Mouse (Mus musculus) ES-E14 (cell line): ENCODE data around the gene Dnajb14. TPM values are rescaled to one million over a fixed set of nuclear protein-coding genes. Genes with fewer than 3 reads are reported as not detected.
A peak's percentile ranks its signal among the peaks of the same experiment; 100 is the strongest.

Experiments used
- DNase-seq: peaks from one replicate; pipeline ENCODE4 v3.0.0-alpha.2; 2013; ENCODE audit warnings: low read depth, low spot score
- H3K27ac ChIP-seq: 2 replicates; pipeline ENCODE4 v1.5.1; 2012; ENCODE audit warnings: low read depth, mild to moderate bottlenecking, low read length, moderate library complexity, mixed read lengths; ENCODE audit not compliant: poor library complexity, insufficient read depth, severe bottlenecking
- H3K36me3 ChIP-seq: 2 replicates; pipeline ENCODE4 v1.6.1; 2012; ENCODE audit warnings: mild to moderate bottlenecking, low read length, moderate library complexity, mixed read lengths; ENCODE audit not compliant: control insufficient read depth, poor library complexity, insufficient read depth, severe bottlenecking
- H3K4me1 ChIP-seq, 2 experiments: fragments of 150-350 bp in 1 of 2; sonication (generic) in 1 of 2; 2 replicates each; pipeline ENCODE4 v1.6.1; 2012; ENCODE audit warnings: low read length in 2 of 2, mild to moderate bottlenecking in 1 of 2, mixed read lengths in 1 of 2; ENCODE audit not compliant: control insufficient read depth in 2 of 2, insufficient read depth in 2 of 2, poor library complexity in 1 of 2
- H3K4me3 ChIP-seq, 2 experiments: fragments of 150-350 bp in 1 of 2; sonication (generic) in 1 of 2; 2 replicates each; pipeline ENCODE4 v1.5.1; 2012; ENCODE audit warnings: low read length in 2 of 2, low read depth in 1 of 2, mild to moderate bottlenecking in 1 of 2, mixed read lengths in 1 of 2; ENCODE audit not compliant: insufficient read depth in 1 of 2, poor library complexity in 1 of 2, severe bottlenecking in 1 of 2
- H3K9ac ChIP-seq: 2 replicates; pipeline ENCODE4 v1.6.1; 2012; ENCODE audit warnings: low read depth, mild to moderate bottlenecking, low read length, mixed read lengths; ENCODE audit not compliant: poor library complexity, insufficient read depth, severe bottlenecking
- H3K9me3 ChIP-seq: fragments of 150-350 bp; sonication (generic); 2 replicates; pipeline ENCODE4 v1.6.1; 2012; ENCODE audit warnings: low read depth, mild to moderate bottlenecking, low read length; ENCODE audit not compliant: control insufficient read depth, insufficient read depth
- CHD2 ChIP-seq: IDR thresholded peaks from 2 replicates; pipeline ENCODE4 v1.6.1; 2014; ENCODE audit warnings: mild to moderate bottlenecking, low read depth, low read length, inconsistent platforms
- HCFC1 ChIP-seq: IDR thresholded peaks from 2 replicates; pipeline ENCODE4 v1.6.1; 2012; ENCODE audit warnings: low read length, inconsistent platforms, borderline replicate concordance; ENCODE audit not compliant: insufficient read depth
- MAFK ChIP-seq: IDR thresholded peaks from 2 replicates; pipeline ENCODE4 v1.6.1; 2014; ENCODE audit warnings: mild to moderate bottlenecking, low read depth, low read length, inconsistent platforms; ENCODE audit not compliant: insufficient read depth
- ZC3H11A ChIP-seq: IDR thresholded peaks from 2 replicates; pipeline ENCODE4 v1.6.1; 2012; ENCODE audit warnings: low read depth, mild to moderate bottlenecking, inconsistent platforms, low read length, borderline replicate concordance
- ZNF384 ChIP-seq: IDR thresholded peaks from 2 replicates; pipeline ENCODE4 v1.6.1; 2012; ENCODE audit warnings: low read depth, low read length, inconsistent platforms
- in situ Hi-C, 2 experiments: fragments of 600-800 bp; cut with MboI; formaldehyde crosslinking; loops; one replicate each; pipeline ENCODE4 v1.15.1; 2025; ENCODE audit warnings: low sequenced_read_pairs in 2 of 2, inconsistent platforms in 1 of 2; ENCODE audit not compliant: unreplicated experiment in 2 of 2
- total RNA-seq: library from RNA; depleted of rRNA; stranded (reverse); fragments of 300-350 nt; gene quantifications from 2 replicates; pipeline ENCODE4 v1.2.3, GENCODE M21; 2012

Dnajb14 gene
- total RNA-seq, 1 experiment = 5.1 TPM

DNA sequence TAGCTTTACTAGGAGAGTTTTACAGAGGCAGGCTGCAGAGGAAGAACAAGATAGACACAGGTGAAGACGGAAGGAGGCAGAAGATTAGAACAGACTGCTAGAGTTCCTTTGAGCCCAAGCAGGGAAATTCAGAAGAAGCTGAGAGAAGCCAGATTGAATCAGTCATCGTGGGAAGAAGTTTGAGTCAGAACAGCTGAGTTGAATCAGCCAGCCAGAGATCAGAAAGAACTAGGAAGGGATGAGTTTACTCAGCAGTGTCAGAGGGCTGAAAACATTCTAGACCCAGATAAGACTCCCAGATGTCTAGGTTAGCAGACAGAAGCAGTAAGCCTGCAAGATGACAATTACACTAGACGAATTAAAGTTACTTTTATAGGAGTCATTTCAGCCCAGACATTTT, 66.5 kb downstream of the Dnajb14 start:
- Histone ChIP-seq H3K36me3 (peaks cover 3% of the 10 kb centered on the region), H3K27ac (no peak overlapping the region), H3K9ac (no peak overlapping the region), H3K9me3 (no peaks in the 10 kb centered on the region), H3K4me1 (peaks cover 0 to 3% of the 10 kb centered on the region in 2 experiments; a peak in 1 of 4 replicates), H3K4me3 (no peak overlapping the region)
- no peak for DNase-seq
- TF ChIP-seq HCFC1 (no peak), MAFK (no peak), CHD2 (no peak), ZNF384 (no peak)
- in situ Hi-C loops = no loop called here

DNA sequence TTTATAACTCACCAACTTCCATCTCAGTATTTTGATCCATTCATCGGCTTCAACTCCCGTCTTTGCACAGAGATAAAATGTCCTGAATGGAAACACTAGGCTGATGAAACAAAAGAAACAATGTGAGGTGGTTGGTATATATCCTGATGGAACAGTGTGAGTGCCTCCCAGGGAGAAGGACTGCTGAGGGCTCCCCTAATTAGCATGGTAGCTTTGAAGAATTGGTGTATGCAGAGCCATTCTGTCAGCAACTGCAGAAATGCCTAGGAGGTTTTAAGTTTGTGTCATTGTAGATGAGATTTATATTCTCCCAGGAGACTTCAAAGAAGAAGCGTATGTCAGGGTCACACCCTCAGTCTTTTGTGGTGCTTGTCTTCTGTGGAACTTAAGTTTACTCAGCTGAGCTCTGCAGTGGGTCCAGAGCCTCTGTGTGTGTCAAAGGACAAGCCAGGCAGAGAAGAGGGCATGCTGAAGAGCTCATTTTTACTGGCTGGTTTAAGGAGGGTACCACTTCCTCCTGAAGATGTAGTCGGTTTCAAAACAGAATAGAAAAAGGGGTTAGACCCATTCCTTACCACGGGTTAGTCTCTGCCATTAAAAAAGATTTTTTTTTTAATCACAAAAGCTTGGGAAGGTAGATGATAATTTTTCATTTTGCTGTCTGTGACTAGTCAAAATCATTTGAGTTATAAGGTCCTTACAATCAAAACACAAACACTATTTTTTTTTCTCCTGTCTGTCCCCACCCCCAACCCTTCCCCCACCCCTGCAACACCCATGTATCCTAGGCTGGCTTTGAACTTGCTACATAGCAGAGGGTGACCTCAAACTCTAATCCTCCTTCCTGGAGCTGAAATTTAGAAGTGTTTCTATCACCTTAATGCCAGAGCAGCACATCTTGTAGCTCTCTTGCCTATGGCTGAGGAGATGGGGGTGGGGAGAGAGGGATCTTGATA, 68.4 kb downstream of the Dnajb14 start:
- DNase-seq = no peak
- Histone ChIP-seq H3K27ac (no peak overlapping the region), H3K4me3 (no peak overlapping the region), H3K36me3 (peaks cover 2% of the 10 kb centered on the region), H3K9ac (no peak overlapping the region), H3K4me1 (peaks cover 0 to 3% of the 10 kb centered on the region in 2 experiments; a peak in 1 of 4 replicates), H3K9me3 (no peaks in the 10 kb centered on the region)
- in situ Hi-C loops = no loop called here
- TF ChIP-seq ZNF384 (no peak), MAFK (no peak), ZC3H11A (no peak), CHD2 (no peak), HCFC1 (no peak)

DNA sequence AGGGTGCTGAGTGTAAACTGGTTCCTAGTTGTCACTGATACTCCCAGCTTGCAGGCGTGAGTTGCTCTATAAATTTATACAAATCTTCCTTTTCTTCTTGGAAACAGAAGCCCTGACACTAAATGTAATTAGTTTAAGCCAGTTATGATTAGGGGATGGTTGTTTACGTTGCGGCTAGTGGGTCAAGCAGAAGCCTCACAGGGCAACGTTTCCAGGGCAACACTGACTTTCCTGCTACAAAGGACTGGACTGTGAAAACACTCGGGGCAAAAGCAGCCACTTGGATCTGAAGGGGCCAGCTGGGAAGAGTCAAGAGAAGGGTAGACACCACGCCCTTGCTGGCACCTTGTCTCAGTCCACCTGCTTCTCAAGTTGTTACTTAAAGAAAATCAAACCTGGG, 69.1 kb downstream of the Dnajb14 start:
- peaks cover 0 to 3% of the 10 kb centered on the region in 2 experiments; a peak in 1 of 4 replicates for H3K4me1 ChIP-seq
- H3K4me3 ChIP-seq = no peak overlapping the region
- no peak for DNase-seq
- no peaks in the 10 kb centered on the region for H3K9me3 ChIP-seq
- TF ChIP-seq CHD2 (no peak), HCFC1 (no peak), ZC3H11A (no peak), MAFK (no peak), ZNF384 (no peak)
- in situ Hi-C loops = no loop called here
- no peak overlapping the region for H3K9ac ChIP-seq
- H3K27ac ChIP-seq = no peak overlapping the region
- peaks cover 1% of the 10 kb centered on the region for H3K36me3 ChIP-seq

DNA sequence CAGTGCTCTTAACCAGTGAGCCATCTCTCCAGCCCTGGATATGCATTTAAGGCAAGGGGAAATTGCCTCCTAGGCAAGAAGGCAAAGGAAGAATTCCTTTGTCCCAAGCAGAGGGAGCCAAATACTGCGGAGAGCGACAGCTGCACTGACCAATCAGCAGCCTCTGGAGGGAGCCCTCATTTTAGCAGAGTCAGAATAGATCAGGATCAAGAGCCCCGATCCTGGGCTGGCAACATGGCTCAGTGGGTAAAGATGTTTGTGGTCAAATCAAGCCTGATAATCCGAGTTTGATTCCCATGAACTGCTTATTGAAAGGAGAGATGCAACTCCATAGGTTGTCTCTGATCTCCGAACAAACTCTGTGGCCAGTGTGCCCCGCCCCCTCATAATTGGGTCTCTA, 71.1 kb downstream of the Dnajb14 start:
- TF ChIP-seq ZC3H11A (no peak), ZNF384 (no peak), HCFC1 (no peak), CHD2 (peak; percentile 84), MAFK (no peak)
- Histone ChIP-seq H3K9ac (peak overlapping the region; percentile 43; the same call in 1 of the 2 replicates), H3K36me3 (no peaks in the 10 kb centered on the region; the same call in 1 of the 2 replicates), H3K4me3 (peak overlapping the region; percentile 48 to 53), H3K27ac (no peak overlapping the region), H3K4me1 (peaks cover 3 to 5% of the 10 kb centered on the region in 2 experiments; a peak in 1 of 4 replicates), H3K9me3 (no peaks in the 10 kb centered on the region)
- in situ Hi-C loops = no loop called here
- DNase-seq = peak; percentile 73
